7 mouse cellular contexts compared by ENCODE assay signal in the genomic region with DNA sequence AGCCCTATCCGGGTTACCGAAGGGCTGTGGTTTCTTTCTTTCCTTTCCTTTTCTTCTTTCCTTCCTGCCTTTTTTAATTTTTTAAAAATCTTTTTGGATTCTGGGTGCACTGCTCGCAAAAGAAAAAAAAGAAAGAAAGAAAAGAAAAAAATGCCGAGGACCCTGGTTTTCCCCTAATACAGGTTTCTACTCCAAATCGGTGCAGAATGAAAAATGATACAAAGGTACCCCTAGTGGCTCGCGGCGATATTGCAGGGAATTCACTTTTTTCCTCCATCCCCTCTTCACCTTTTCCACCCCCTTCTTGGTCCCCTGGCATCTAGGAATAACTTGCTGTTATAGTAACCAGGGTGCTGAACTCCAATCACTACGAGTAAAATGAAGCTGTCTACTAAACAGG.
DNase-seq lines count a peak whose midpoint lies in the region; ATAC-seq and TF ChIP-seq lines count a peak whose summit lies in the region.

No protein-coding gene starts in this region.

- peak overlapping the region; percentile 16; the same call in 1 of the 2 replicates for H3K27ac ChIP-seq in forebrain, embryonic 16.5 days (ENCODE audit: low read length)
- H3K27ac ChIP-seq in hindbrain, postnatal 0 days: peak overlapping the region; percentile 75
- peak overlapping the region; percentile 85 for H3K27ac ChIP-seq in midbrain, embryonic 15.5 days

- H3K9me3 ChIP-seq in forebrain, embryonic 16.5 days (ENCODE audit: control insufficient read depth, low read length): no peaks in the 10 kb centered on the region
- H3K9me3 ChIP-seq in hindbrain, postnatal 0 days (ENCODE audit: low read length): no peaks in the 10 kb centered on the region
- no peaks in the 10 kb centered on the region for H3K9me3 ChIP-seq in midbrain, embryonic 15.5 days

- peak; percentile 85 for TF ChIP-seq CTCF in hindbrain, postnatal 0 days (IDR thresholded peaks at IDR 0.05; ENCODE audit: low read depth)

- peak; percentile 31 for DNase-seq in adrenal gland, adult 2 months
- peak; percentile 78 to 83 for DNase-seq in cerebellum, adult 18-20 months
- peak; percentile 87 for DNase-seq in hindbrain, postnatal 0 days (ENCODE audit: low spot score)
- peak; percentile 59 to 82 for DNase-seq in left cerebral cortex, postnatal 14 days (ENCODE audit: low spot score in 2 of 2)

- intact Hi-C loops in left cerebral cortex, postnatal 14 days (cut with DNase I): loop anchor here (5.0 to 10.0 kb wide), 2 partner anchors 151 to 1009 kb away; a partner anchor contains a TSS

- peak; percentile 39; the same call in 1 of the 2 replicates for ATAC-seq in forebrain, embryonic 16.5 days
- peak; percentile 56 for ATAC-seq in hindbrain, postnatal 0 days
- peak; percentile 35; the same call in 1 of the 2 replicates for ATAC-seq in midbrain, embryonic 15.5 days (replicated peaks)
- no peak for ATAC-seq in megakaryocyte-erythroid progenitor cell, adult 5-6 weeks (replicated peaks; ENCODE audit: low FRiP score, low TSS enrichment, poor library complexity, severe bottlenecking)

- peaks cover 7% of the 10 kb centered on the region for H3K4me1 ChIP-seq in forebrain, embryonic 16.5 days (replicated peaks; ENCODE audit: control insufficient read depth, insufficient read depth, low read length)
- no peaks in the 10 kb centered on the region for H3K4me1 ChIP-seq in hindbrain, postnatal 0 days (ENCODE audit: insufficient read depth, low read length)
- H3K4me1 ChIP-seq in midbrain, embryonic 15.5 days: peaks cover 13% of the 10 kb centered on the region

- peak overlapping the region; percentile 63 for H3K4me2 ChIP-seq in forebrain, embryonic 16.5 days (ENCODE audit: low read length)
- H3K4me2 ChIP-seq in hindbrain, postnatal 0 days (ENCODE audit: low read depth, low read length): peak overlapping the region; percentile 71
- H3K4me2 ChIP-seq in midbrain, embryonic 15.5 days: peak overlapping the region; percentile 64

- under 1% methylated on average over 9 of the region's 9 CpGs for WGBS in forebrain, embryonic 16.5 days
- WGBS in hindbrain, postnatal 0 days: under 1% methylated on average over 9 of the region's 9 CpGs
- WGBS in midbrain, embryonic 15.5 days: under 1% methylated on average over 9 of the region's 9 CpGs

- H3K36me3 ChIP-seq in forebrain, embryonic 16.5 days (ENCODE audit: control insufficient read depth, insufficient read depth): no peaks in the 10 kb centered on the region
- no peaks in the 10 kb centered on the region for H3K36me3 ChIP-seq in hindbrain, postnatal 0 days (ENCODE audit: insufficient read depth, low read length)
- no peaks in the 10 kb centered on the region for H3K36me3 ChIP-seq in midbrain, embryonic 15.5 days (replicated peaks)

- peak overlapping the region; percentile 75 for H3K9ac ChIP-seq in forebrain, embryonic 16.5 days (replicated peaks; ENCODE audit: low read depth, low read length)
- peak overlapping the region; percentile 69 for H3K9ac ChIP-seq in hindbrain, postnatal 0 days (replicated peaks; ENCODE audit: low read length)
- peak overlapping the region; percentile 68 for H3K9ac ChIP-seq in midbrain, embryonic 15.5 days

- H3K27me3 ChIP-seq in forebrain, embryonic 16.5 days (replicated peaks; ENCODE audit: control insufficient read depth, insufficient read depth, low read length): no peaks in the 10 kb centered on the region
- H3K27me3 ChIP-seq in hindbrain, postnatal 0 days (ENCODE audit: insufficient read depth, low read length): no peaks in the 10 kb centered on the region
- no peaks in the 10 kb centered on the region for H3K27me3 ChIP-seq in midbrain, embryonic 15.5 days (replicated peaks)

- peak overlapping the region; percentile 69 for H3K4me3 ChIP-seq in forebrain, embryonic 16.5 days (replicated peaks; ENCODE audit: low read length)
- peak overlapping the region; percentile 73 for H3K4me3 ChIP-seq in hindbrain, postnatal 0 days (ENCODE audit: low read length)
- H3K4me3 ChIP-seq in midbrain, embryonic 15.5 days: peak overlapping the region; percentile 75

Comparison
In these comparisons a context has a peak if more than half of its experiments do, and no peak if none do; other contexts are left out.
1. DNase-seq: peak in every context shown above with its lines; median percentile 87 in hindbrain, postnatal 0 days; 80 in cerebellum, adult 18-20 months; 70 in left cerebral cortex, postnatal 14 days; 31 in adrenal gland, adult 2 months.
2. H3K27ac ChIP-seq: peak in every context shown above with its lines; median percentile 85 in midbrain, embryonic 15.5 days; 75 in hindbrain, postnatal 0 days; 16 in forebrain, embryonic 16.5 days.